In the genomic region with DNA sequence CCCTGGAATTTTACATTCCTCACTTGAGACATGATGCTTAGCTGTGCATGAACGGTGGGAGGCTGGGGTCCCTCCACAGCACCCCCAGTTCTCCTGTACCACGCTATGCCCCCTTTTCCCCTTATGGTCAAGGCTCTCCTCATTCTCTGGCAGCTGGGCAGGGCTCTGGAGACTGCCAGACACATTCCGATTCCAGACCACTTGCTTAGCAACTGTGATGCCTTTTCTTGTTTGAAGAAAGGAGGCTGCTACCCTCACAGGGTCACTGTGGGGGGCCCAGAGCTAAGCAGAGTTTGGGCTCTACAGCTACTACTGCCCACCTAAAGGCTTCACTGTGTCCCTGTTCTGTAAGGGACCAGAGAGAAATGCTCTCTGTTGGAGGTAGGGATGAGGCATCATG, we compare ENCODE assay signal across 11 mouse cellular contexts. TPM values are rescaled to one million over a fixed set of nuclear protein-coding genes. Genes with fewer than 3 reads are reported as not detected.
DNase-seq lines count a peak whose midpoint lies in the region; ATAC-seq and TF ChIP-seq lines count a peak whose summit lies in the region.
"Had no signal": no experiment of that assay in that cellular context is flagged by ENCODE, and none has a peak within 500 bp of the region (broad histone marks: within the 10 kb centered on the region; RNA-seq: fewer than 3 reads in every experiment).

No protein-coding gene starts in this region.

- 74% methylated on average over 3 of the region's 3 CpGs for WGBS in liver, embryonic 11.5 days
- 27% methylated on average over 3 of the region's 3 CpGs for WGBS in hindbrain, embryonic 10.5 days
- WGBS in liver, postnatal 0 days (ENCODE audit: insufficient replicate concordance), result 78% methylated on average over 3 of the region's 3 CpGs
- 59% methylated on average over 3 of the region's 3 CpGs for WGBS in stomach, embryonic 16.5 days

- H3K4me2 ChIP-seq in liver, embryonic 11.5 days, result peak overlapping the region; percentile 10
- H3K4me2 ChIP-seq in liver, postnatal 0 days (ENCODE audit: low read depth, low read length), result no peak overlapping the region
- no peak overlapping the region for H3K4me2 ChIP-seq in stomach, embryonic 16.5 days (ENCODE audit: low read depth, low read length)
- H3K4me2 ChIP-seq: heart, embryonic 12.5 days; limb, embryonic 15.5 days had no signal

- no peaks in the 10 kb centered on the region for H3K27me3 ChIP-seq in liver, embryonic 11.5 days (replicated peaks; ENCODE audit: control insufficient read depth, insufficient read depth, low read length)
- H3K27me3 ChIP-seq in hindbrain, embryonic 10.5 days (ENCODE audit: insufficient read depth, poor library complexity, severe bottlenecking), result no peaks in the 10 kb centered on the region; the same call in 1 of the 2 replicates
- no peaks in the 10 kb centered on the region for H3K27me3 ChIP-seq in liver, postnatal 0 days (ENCODE audit: insufficient read depth, low read length)
- H3K27me3 ChIP-seq in stomach, embryonic 16.5 days (ENCODE audit: control insufficient read depth, insufficient read depth, low read length), result no peaks in the 10 kb centered on the region
- H3K27me3 ChIP-seq: CH12.LX; limb, embryonic 15.5 days had no signal

- H3K4me3 ChIP-seq in liver, embryonic 11.5 days (ENCODE audit: low read depth, low read length), result no peak overlapping the region
- H3K4me3 ChIP-seq in hindbrain, embryonic 10.5 days, result no peak overlapping the region
- H3K4me3 ChIP-seq in liver, postnatal 0 days (ENCODE audit: low read depth, low read length), result no peak overlapping the region
- no peak overlapping the region for H3K4me3 ChIP-seq in stomach, embryonic 16.5 days (replicated peaks; ENCODE audit: low read length)
- H3K4me3 ChIP-seq: heart, embryonic 12.5 days; limb, embryonic 15.5 days had no signal

- no peak for TF ChIP-seq EP300 in liver, postnatal 0 days (IDR thresholded peaks at IDR 0.05; ENCODE audit: low read depth)

- ATAC-seq in liver, embryonic 11.5 days (replicated peaks; ENCODE audit: low FRiP score), result no peak
- no peak for ATAC-seq in liver, postnatal 0 days
- ATAC-seq in stomach, embryonic 16.5 days (ENCODE audit: insufficient read depth, low FRiP score), result no peak

- H3K9ac ChIP-seq in liver, embryonic 11.5 days (ENCODE audit: low read depth, low read length), result peak overlapping the region; percentile 37
- peak overlapping the region; percentile 62 for H3K9ac ChIP-seq in liver, postnatal 0 days (replicated peaks)
- 0 out of 2 replicates have a peak overlapping the region, but pooled peaks have one; percentile 4 for H3K9ac ChIP-seq in stomach, embryonic 16.5 days (ENCODE audit: low read length)
- H3K9ac ChIP-seq: heart, embryonic 12.5 days; limb, embryonic 15.5 days had no signal

- peak overlapping the region; percentile 96 for H3K27ac ChIP-seq in liver, embryonic 11.5 days (ENCODE audit: low read depth, low read length)
- H3K27ac ChIP-seq in hindbrain, embryonic 10.5 days, result peak overlapping the region; percentile 71
- peak overlapping the region; percentile 98 for H3K27ac ChIP-seq in liver, postnatal 0 days (ENCODE audit: low read depth)
- peak overlapping the region; percentile 46; the same call in 1 of the 2 replicates for H3K27ac ChIP-seq in stomach, embryonic 16.5 days (ENCODE audit: low read length)
- H3K27ac ChIP-seq: limb, embryonic 15.5 days had no signal

- 0 out of 2 replicates have a peak, but pooled peaks cover 2% of the 10 kb centered on the region for H3K36me3 ChIP-seq in liver, embryonic 11.5 days (ENCODE audit: control insufficient read depth, insufficient read depth, low read length)
- H3K36me3 ChIP-seq in hindbrain, embryonic 10.5 days, result peaks cover 56% of the 10 kb centered on the region
- peaks cover 19% of the 10 kb centered on the region for H3K36me3 ChIP-seq in liver, postnatal 0 days (replicated peaks; ENCODE audit: insufficient read depth, low read length)
- H3K36me3 ChIP-seq in stomach, embryonic 16.5 days (ENCODE audit: control insufficient read depth, insufficient read depth, low read length), result no peaks in the 10 kb centered on the region
- H3K36me3 ChIP-seq: heart, embryonic 12.5 days; limb, embryonic 15.5 days had no signal

- DNase-seq in liver, embryonic 11.5 days (ENCODE audit: low spot score), result no peak
- DNase-seq in liver, result no peak
- DNase-seq in hindbrain, embryonic 10.5 days (ENCODE audit: low spot score), result peak; percentile 38
- no peak for DNase-seq in liver, postnatal 0 days
- no peak for DNase-seq in heart, postnatal 25 days (ENCODE audit: low spot score)
- DNase-seq in adrenal gland, adult 8-10 months, result no peak

- TF ChIP-seq CTCF in liver, postnatal 0 days (IDR thresholded peaks at IDR 0.05; ENCODE audit: low read depth), result no peak

- intact Hi-C loops in heart, postnatal 25 days (cut with DNase I), result no loop called here

- no peaks in the 10 kb centered on the region for H3K9me3 ChIP-seq in liver, embryonic 11.5 days (ENCODE audit: control insufficient read depth, low read length)
- no peaks in the 10 kb centered on the region for H3K9me3 ChIP-seq in hindbrain, embryonic 10.5 days
- no peaks in the 10 kb centered on the region for H3K9me3 ChIP-seq in liver, postnatal 0 days (ENCODE audit: low read length)
- H3K9me3 ChIP-seq in stomach, embryonic 16.5 days (replicated peaks; ENCODE audit: control insufficient read depth, low read length), result no peaks in the 10 kb centered on the region
- H3K9me3 ChIP-seq: heart, embryonic 12.5 days; limb, embryonic 15.5 days; megakaryocyte, embryonic 14.5 days had no signal

- H3K4me1 ChIP-seq in liver, embryonic 11.5 days (replicated peaks; ENCODE audit: control insufficient read depth, insufficient read depth, low read length), result peaks cover 72% of the 10 kb centered on the region
- H3K4me1 ChIP-seq in hindbrain, embryonic 10.5 days (replicated peaks), result peaks cover 47% of the 10 kb centered on the region
- H3K4me1 ChIP-seq in liver, postnatal 0 days (ENCODE audit: insufficient read depth), result peaks cover 49% of the 10 kb centered on the region
- peaks cover 33% of the 10 kb centered on the region for H3K4me1 ChIP-seq in stomach, embryonic 16.5 days (ENCODE audit: control insufficient read depth, insufficient read depth, low read length)

RNA-seq across cellular contexts. Expression of gene Gpr68, which starts 49.3 kb away (rescaled TPM):
- 0.10 and 0.17 TPM in 2 replicates for polyA plus RNA-seq in liver, embryonic 11.5 days (2014; fragmentation: Nextera tagmentation; extraction: Ambion mirVana)
- 0.10 and 0.21 TPM in 2 replicates for polyA plus RNA-seq in hindbrain, embryonic 10.5 days (2016; fragmentation: Nextera tagmentation; extraction: Ambion mirVana)
- 0.12 and 0.33 TPM in 2 replicates for polyA plus RNA-seq in liver, postnatal 0 days (2015; fragmentation: Nextera tagmentation; extraction: Ambion mirVana)
- 0.85 and 0.97 TPM in 2 replicates for polyA plus RNA-seq in stomach, embryonic 16.5 days (2015; fragmentation: Nextera tagmentation; extraction: Ambion mirVana)
- total RNA-seq in heart, postnatal 25 days (2021), result under 1 TPM; 0.23 to 0.92 TPM
- total RNA-seq in adrenal gland, adult 8-10 months (2022), result 1 to 10 TPM; 1.3 to 4.4 (median 2.1) TPM

Comparison
In these comparisons a context has a peak if more than half of its experiments do, and no peak if none do; other contexts are left out.
1. H3K27ac ChIP-seq: peak in every context shown above with its lines; median percentile 98 in liver, postnatal 0 days; 96 in liver, embryonic 11.5 days; 71 in hindbrain, embryonic 10.5 days; 46 in stomach, embryonic 16.5 days.
2. H3K9ac ChIP-seq: peak in every context shown above with its lines; median percentile 62 in liver, postnatal 0 days; 37 in liver, embryonic 11.5 days; 4 in stomach, embryonic 16.5 days.